Mouse (Mus musculus): Measurements from ENCODE around the gene Pex10. TPM values are rescaled to one million over a fixed set of nuclear protein-coding genes. Genes with fewer than 3 reads are reported as not detected.

Gene Pex10
- total RNA-seq, 1 experiment from 2014 or later: 14.3 TPM

GRCm38 (mm10) chr4:155120583-155120982 lies 53.8 kb downstream of the Pex10 start:
- ATAC-seq (ENCODE audit: extremely low read depth, insufficient number of reproducible peaks, low FRiP score, poor library complexity, severe bottlenecking): no peak

- ATAC-seq (ENCODE audit: extremely low read depth, insufficient number of reproducible peaks, low FRiP score, poor library complexity, severe bottlenecking): no peak
These were observed 54.4 kb downstream of the Pex10 start for GRCm38 (mm10) chr4:155121222-155121621.

Other genes starting within 250 kb of the Pex10 start
- not detected in 2 replicates for gene Ttc34, start 229.6 kb upstream of the Pex10 start, total RNA-seq (2017)
- not detected in 2 replicates for gene Mmel1, start 197.4 kb upstream of the Pex10 start, total RNA-seq (2017)
- gene Fam213b, start 167.9 kb upstream of the Pex10 start, total RNA-seq (2017): 3.4 and 4.4 TPM in 2 replicates
- 32.6 and 33.8 TPM in 2 replicates for gene Tnfrsf14, start 138.5 kb upstream of the Pex10 start, total RNA-seq (2017)
- gene Hes5, start 106.1 kb upstream of the Pex10 start, total RNA-seq (2017): 0.35 and 1.8 TPM in 2 replicates
- gene Pank4, start 102.9 kb upstream of the Pex10 start, total RNA-seq (2017): 41.4 and 44.8 TPM in 2 replicates
- 0.12 TPM in 1 of 2 replicates, not detected in the other for gene Plch2, start 10.2 kb upstream of the Pex10 start, total RNA-seq (2017)
- gene Rer1, start 19.4 kb downstream of the Pex10 start, total RNA-seq (2017): 82.5 and 91.0 TPM in 2 replicates
- gene Morn1, start 19.6 kb downstream of the Pex10 start, total RNA-seq (2017): 0.74 and 3.4 TPM in 2 replicates
- gene Ski, start 155.6 kb downstream of the Pex10 start, total RNA-seq (2017): 25.9 and 27.7 TPM in 2 replicates
- gene Faap20, start 182.8 kb downstream of the Pex10 start, total RNA-seq (2017): 19.2 and 20.4 TPM in 2 replicates

All from neutrophil, adult 5-6 weeks (primary cell).